Mouse (Mus musculus): ENCODE results near the gene Adck2.

Adck2 gene

DNA sequence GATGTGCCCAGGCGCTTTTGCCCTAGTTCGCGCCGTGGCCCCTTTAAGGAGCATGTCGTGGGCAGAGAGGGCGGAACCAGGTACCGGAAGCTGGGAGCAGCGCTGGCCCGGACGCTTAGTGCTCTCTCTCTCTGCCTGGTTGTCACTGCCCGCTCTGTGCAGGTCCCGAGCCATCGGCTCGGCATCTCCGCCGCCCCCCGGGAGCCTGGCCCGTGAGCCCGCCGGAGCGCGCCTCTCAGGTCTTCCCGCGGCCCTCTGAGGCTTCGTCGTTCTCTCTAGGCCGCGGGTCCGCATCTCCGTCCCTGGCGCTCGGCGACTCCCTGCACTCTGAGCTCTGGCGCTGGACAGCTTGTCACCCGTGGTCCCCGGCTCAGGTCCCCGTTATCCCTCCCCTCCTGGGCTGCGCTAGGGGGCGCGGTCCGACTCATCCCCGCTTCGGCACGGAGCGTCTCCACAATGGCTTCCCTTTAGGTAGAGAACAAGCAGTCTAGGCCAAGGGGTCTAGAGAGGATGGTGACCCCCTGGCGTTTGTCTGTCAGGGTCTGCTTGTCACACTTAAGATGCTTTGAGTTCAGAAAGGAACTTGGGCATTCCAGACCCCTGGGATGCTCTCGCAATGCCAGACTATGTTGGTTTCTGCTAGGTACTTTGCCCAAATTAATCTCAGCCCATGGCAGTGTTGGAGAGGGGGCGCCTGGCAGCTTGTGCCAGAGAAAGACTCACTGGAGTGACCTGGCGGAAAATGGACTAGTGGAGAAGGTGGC, at the start of gene Adck2:
Gene Adck2, plus strand, starts transcription at position 83 of the 764 bp plus-strand sequence.
- DNase-seq = peak; percentile 88

DNA sequence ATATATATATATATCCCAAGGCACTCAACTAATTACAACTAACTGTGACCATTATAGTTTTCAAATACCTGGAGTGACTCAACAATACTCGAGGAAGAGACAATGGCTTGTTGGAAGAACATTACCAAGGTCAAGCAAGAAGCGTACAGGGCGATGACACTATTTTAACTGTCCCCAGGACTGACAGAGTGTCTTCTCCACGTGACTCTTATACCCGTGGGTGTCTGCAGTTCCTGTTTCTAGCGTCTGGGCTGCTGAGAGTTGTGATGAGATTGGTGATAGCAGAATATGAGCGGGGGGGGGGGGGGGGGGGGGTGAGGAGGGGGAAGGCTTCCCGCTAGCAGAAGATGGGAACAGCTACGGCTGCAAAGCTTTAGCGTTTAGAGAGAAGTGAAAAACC, 46.9 kb upstream of the Adck2 start:
- peak; percentile 62 for DNase-seq

DNA sequence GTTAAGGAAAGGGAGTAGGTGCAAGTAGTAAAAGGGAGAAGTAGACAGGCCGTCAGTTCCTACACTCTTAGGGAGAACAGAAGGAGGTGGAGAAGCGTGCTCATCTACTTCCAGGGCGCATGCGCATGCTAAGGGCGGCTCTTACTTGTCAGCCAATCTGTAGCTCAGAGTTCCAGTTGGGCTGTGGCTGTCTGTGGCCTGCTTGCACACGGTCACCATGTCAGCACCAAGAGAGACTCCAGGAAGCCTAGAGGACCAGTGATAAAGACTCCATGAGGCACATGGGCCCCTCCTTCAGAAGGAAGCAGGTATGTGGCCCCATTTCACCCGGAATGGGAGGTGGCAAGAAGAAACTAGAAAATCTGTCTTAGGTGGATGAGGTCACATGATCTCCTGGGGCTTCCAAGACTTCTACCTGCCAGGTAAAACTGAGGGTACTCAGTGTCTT, 46.3 kb upstream of the Adck2 start:
- DNase-seq = peak; percentile 59

DNA sequence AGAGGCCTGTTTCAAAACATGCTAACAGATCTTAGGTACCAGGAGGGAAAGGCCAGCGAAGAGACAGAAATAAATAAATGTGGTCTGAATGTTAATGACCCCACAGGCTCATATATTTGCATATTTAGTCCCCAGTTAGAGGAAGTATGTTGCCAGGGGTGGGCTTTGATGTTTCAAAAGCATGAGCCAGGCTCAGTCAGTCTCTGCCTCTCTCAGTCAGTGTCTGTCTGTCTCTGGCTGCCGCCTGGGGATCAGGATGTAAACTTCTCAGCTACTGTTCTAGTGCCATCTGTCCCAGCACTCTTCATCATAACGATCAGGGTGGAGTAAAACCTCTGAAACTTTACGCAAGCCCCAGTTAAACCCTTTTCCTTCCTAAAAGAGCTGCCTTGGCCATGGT, 45.9 kb upstream of the Adck2 start:
- no peak for DNase-seq

GRCm38 (mm10) chr6:39528671-39529535, 44.8 kb upstream of the Adck2 start:
- peak; percentile 48 for DNase-seq

DNA sequence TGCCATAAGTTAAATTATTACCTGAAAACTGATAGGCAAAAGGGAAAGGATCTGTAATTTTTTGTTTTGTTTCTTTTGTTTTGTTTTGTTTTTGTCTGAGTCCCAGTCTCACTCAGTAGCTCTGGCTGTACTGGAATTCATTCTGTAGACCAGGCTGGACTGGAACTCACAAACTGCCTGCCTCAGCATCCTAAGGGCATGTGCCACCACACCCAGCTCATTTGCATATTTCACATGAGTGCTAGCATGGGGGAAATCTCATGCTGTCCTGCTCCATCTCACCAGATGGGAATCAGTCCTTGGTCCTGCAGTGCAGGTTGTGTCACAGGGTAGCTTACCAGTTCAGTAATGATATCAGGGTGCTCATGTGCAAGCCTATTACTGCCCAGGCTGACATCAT, 38.7 kb upstream of the Adck2 start:
- DNase-seq = no peak

DNA sequence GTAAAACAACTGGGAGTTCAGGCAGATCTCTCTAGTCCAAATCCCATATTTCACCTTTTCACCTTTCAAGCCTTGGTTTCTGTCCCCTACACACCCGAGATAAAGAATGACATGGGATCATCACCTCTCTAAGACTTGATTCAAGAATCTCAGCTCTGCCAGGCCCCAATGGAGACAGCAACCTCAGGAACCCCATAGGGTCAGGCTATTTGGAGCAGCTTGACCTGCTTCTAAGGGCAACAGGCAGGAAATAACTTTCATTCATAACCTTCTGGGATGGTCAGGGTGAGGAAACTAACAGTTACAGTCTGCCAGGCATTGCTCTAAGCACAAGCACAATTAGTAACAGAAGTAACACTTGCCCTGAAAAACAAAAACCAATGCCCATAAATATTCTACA, 37.1 kb upstream of the Adck2 start:
- DNase-seq = no peak

DNA sequence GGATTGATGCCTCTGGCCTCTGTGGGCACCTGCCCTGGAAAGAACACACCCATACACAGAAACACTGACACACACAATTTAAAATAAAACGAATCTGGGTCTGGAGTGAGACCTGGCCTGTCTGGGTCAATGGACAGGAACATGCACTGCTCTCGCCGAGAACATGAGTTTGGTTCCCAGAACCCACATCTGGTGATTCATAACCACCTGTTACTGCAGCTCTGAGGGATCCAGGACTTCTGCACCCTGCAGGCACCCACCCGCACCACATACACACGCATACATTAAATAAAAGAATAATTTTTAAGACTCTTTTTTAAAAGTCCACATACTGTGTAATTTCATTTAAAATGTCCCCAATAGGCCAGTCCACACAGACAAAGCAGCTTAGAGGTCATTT, 36.4 kb upstream of the Adck2 start:
- DNase-seq = no peak

GRCm38 (mm10) chr6:39538227-39538626, 35.4 kb upstream of the Adck2 start:
- no peak for DNase-seq

DNA sequence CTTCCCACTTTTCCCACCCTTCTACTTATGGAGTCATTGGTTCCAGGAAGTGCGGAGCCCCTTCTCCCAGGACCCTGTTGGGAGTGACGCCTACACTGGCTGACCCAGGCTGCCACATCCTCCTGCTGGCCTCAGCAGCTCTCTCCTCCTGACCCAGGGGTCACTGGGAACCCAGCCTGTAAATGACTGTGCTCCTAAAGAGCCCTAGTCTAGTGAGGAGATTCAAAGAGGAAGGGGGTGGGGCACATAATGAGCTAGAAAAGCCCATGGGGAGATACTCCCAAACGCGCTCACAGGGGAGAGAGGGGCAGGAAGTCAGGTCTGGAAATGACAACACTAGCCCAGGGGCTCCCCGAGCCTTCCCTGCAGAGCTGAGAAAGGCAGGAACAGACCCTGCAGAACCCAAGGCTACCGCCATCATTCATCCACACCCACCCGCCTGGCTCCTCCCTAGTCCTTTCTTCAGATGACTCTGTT, 34.0 kb upstream of the Adck2 start:
- DNase-seq = peak; percentile 68

DNA sequence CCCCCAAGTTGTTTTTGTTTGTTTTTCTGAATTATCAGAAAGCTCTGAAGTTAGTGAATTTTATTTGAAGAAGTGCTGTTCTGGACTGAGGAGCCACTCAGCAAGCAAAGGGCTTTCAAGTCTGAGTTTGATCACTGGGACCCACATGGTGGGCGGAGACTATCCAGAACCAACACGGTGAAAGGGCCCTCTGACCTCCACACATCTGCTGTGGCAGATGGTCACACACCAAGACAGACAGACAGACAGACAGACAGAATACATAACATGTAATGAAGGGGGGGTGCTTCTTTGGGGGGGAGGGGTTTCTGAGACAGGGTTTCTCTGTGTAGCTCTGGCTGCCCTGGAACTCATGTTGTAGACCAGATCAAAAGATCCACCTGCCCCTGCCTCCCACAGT, 33.1 kb upstream of the Adck2 start:
- no peak for DNase-seq

GRCm38 (mm10) chr6:39542631-39543597, 30.8 kb upstream of the Adck2 start:
- DNase-seq = peak; percentile 80

- DNase-seq = peak; percentile 67
These were observed 29.8 kb upstream of the Adck2 start for GRCm38 (mm10) chr6:39543769-39544420.

- DNase-seq = no peak
These were observed 28.2 kb upstream of the Adck2 start for GRCm38 (mm10) chr6:39545474-39545873.

GRCm38 (mm10) chr6:39548030-39548429, 25.6 kb upstream of the Adck2 start:
- no peak for DNase-seq

DNA sequence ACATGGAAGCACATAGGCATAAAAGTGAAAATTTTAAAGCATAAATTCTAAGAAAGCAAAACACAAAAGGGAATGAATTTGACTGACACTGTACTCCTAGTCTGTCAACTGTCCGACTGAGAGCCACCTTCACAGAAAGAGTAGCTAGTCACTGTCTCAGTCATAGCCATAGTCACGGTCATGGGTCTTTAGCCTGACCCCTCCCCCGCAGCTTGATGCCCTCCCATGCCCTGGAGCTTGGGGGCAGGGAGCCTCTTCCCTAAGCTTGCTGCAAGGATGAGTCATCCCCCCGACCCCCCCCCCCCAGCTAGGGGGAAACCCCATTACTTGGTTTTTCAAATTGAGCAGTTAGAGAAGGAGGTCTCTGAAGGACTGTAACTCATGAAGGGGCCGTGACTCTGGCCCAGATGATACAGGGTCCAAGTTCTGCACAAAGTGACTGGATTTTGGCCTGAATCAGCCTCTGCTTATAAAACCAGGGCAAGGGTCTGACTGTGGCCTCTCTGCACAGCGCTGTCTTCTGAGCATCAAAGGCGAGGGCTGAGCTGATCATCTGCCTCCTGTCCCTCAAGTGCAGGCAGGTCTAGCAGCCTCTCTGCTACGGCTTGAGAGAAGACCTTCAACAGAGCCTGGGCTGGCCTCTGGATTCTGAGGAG, 21.6 kb upstream of the Adck2 start:
- no peak for DNase-seq

DNA sequence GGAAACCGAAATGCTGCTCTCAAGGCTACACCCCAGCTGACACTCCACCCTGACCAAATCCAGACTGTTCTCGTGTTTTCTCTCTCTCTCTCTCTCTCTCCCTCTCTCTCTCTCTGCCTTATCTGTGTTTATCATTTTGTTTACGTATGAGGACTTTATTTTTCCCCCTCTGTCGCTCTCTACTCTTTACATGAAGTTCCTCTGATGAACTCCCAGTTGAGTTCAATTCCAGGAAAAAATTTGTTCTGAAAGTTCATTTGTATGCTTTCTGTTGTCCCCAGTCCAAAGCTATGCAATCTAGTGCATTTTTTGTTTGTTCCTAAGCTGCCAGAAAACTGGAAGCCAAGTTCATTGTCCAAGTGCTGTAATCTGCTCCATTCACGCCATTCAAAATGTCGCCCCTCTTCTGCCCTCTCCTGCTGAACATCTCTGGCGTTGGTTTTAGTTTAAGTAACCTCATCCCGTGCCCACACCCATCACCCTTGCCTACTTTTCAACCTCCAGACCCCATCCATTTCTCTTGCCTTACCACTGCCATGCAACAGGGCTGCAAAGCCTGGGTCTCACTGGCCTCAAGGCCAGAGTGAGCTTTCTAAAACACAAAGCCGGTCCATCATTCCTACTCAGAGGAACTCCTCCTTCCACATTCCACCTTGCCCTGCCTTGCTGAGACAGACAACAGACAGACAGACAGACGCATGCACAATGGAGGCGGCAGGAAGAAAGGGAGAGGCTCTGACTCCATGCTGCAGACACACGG, 18.6 kb upstream of the Adck2 start:
- no peak for DNase-seq

DNA sequence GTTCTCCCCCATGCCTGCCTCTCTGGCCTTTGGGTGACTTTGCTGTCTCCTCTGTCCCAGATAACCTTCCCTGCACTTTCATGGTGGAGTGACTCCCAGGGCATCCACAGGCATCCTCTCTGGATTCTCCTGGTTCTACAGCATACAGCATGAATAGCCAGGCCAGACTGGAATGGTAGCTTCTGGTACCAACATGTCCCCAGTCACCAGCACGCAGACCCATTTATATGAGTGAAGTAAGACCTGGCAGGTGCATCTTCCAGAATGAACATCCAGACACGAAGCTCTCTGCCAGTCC, 18.1 kb upstream of the Adck2 start:
- DNase-seq = no peak

- DNase-seq = no peak
These were observed 16.6 kb upstream of the Adck2 start for GRCm38 (mm10) chr6:39556900-39557659.

DNA sequence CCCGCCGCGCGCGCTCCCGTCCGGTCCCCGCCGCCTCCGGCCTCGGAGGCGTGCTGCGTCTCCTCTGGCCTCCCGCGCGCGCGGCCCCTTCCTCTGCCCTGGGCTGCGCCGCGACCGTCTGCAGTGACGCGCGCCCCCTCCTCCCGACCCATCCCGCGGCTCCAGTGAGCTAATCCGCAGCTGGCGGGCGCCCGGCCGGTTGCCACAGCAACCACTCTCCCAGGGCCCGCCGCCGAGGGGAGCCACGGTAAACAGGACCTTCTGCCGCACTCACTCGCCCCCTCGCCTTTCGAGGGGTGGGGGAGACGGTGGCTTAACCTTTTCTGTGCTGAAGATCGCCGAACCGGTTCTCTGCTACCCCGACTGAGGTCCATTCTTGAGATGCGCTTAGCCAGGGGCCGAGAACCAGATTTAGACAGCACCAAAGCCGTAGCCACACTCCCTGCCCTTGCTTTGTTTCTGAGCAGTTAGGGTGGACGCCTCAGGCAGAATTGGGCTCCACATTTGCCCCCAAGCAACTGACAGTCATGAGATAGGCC, 15.9 kb upstream of the Adck2 start, which contains the start of gene Dennd2a:
Gene Dennd2a, minus strand, starts transcription at position 145 of the 539 bp plus-strand sequence.
- peak; percentile 69 for DNase-seq

Measured in lung, postnatal 36 days (tissue).